Mouse (Mus musculus): ENCODE measurements around the gene Ube2ql1.

Ube2ql1 gene

GRCm38 (mm10) chr13:69739759-69740135 lies at the start of gene Ube2ql1:
Gene Ube2ql1, minus strand, starts transcription at chr13:69739889.
- peak; percentile 95 to 97 for DNase-seq

DNA sequence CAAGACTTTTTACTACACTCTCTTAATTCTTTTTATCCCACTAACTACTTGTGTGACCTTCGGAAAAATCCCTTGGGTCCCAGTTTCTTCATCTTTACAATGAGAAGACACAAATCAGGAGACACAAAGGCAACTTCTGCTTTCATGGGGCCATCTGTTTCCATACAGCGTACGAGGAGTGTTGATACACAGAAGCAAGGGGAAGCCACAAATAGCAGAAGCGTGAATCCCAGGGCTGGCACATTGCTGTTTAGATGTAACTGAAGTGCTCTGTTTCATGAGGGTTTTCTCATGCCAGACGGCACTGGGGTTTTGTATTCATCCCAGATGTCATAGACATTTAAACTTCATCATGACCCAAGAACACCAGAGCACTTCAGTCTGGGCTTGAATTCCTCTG lies 49.0 kb upstream of the Ube2ql1 start:
- DNase-seq: no peak

DNA sequence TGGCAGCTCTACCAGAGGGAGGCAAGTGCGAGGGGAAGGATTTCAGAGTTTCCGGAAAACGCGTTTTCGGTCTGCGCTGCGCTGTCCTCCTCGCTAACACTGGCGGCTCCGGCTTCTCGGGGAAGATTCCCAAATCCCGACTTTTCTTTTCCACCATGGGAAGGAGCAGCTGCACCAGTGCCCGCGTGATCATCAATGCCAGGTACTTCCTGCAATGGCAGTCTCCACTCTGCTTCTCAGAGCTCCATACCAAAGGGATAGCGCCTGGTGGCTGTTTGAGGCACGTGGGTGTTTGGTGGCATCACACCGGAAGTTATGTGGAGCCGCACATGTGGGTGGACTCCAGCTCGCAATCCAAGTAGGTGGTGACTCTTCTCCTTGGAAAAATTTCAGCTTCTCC lies 38.5 kb upstream of the Ube2ql1 start:
- DNase-seq: no peak

GRCm38 (mm10) chr13:69772358-69772757 lies 32.7 kb upstream of the Ube2ql1 start:
- no peak for DNase-seq

DNA sequence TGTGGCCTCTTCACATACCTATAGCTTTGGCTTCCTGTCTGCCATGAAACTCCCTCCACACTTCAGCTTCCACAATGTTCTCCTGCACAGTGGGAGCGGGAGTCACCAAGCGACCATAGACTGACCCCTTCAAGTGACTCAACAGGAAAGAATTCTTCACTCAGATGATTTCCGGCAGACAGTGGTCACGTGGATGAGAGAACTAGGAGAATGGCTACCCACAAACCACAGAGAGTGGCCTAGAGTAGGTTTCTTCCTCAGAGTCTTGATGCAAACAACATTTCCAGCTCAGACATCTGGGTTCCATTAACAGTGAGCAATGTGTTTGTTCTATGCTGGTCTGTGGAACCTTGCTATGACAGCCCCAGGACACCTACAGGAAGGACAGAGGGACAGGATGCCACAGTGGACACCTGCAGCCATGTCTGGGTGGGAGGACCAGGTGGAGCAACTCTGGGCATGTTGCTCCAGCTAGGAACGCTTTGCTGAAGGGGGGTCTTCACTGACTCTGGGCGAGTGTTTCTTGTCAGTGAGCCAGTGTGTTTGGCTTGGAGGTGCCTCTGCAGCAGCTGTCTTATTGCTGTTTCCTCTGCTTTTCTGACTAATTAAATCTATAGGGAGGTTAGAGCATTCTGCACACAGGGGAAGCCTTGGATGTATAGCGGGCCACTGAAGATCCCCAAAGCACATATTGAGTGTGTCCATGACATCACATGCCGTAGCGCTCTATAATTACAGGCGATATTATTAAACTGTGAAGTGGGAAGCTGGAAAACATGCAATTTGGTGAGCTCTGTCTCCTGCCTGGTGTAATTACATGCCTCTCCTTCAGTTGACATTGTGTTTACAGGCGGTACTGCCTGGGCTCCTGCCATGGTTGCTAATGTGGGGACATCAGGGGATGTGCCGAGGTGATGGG lies 31.1 kb upstream of the Ube2ql1 start:
- DNase-seq: no peak

DNA sequence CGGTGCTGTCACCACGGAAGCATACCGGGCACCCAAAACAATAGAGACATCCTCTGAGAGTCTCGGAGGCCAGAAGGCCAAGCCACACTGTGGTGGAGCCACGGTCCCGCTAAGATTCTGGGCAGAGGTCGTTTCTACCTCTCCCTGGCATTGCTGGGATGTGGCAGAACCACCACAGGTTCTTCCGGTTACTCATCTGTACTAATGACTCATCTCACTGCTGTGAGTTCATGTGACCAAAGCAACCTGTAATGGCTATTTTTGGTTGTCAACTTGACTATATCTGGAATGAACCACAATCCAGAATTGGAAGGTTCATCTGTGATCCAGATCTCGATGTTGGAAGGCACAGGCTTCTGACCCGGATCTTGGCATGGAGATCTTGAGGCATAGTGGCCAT lies 28.5 kb upstream of the Ube2ql1 start:
- DNase-seq: no peak

GRCm38 (mm10) chr13:69764646-69765045 lies 25.0 kb upstream of the Ube2ql1 start:
- DNase-seq: no peak

DNA sequence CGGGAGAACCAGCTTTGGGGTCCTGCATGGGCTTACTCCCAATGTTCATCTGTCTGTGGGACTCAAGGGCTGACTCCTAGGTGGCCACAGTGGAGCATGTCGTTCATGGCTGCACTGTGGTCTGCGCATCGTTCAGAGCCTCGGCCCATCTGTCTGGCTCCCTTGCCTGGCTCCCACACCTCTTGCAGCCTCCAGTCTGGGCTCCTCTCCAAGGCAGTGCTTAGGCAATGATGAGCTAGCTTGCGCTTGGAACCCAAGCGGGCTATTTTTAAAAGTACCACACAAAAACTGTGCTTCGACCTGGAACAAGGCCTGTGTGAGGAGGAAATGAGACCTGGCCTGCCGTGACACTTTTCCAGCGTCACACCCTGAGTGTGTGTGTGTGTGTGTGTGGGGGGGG lies 21.7 kb upstream of the Ube2ql1 start:
- peak; percentile 92 for DNase-seq

DNA sequence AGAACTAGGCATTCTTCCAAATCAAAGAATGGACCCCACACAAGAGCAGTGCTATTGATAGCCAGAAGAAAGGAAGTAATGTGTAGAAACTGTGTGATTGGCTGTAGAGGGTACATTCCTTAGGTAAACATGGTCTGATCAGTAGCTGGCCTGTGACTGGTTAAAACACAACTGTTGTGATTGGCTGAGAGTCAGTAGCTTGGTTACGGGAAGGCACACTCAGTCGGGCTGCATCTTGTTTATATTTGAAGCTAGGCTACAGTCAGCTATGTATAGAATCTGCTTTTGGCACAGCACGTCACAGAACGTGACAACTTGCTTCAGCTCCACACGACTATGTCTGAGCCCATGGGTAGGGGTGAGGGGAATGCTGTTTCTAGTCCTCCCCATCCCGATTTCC lies 19.3 kb upstream of the Ube2ql1 start:
- no peak for DNase-seq

- DNase-seq: no peak
These were observed 13.2 kb upstream of the Ube2ql1 start for GRCm38 (mm10) chr13:69752875-69753274.

GRCm38 (mm10) chr13:69751510-69751909 lies 11.8 kb upstream of the Ube2ql1 start:
- DNase-seq: no peak

DNA sequence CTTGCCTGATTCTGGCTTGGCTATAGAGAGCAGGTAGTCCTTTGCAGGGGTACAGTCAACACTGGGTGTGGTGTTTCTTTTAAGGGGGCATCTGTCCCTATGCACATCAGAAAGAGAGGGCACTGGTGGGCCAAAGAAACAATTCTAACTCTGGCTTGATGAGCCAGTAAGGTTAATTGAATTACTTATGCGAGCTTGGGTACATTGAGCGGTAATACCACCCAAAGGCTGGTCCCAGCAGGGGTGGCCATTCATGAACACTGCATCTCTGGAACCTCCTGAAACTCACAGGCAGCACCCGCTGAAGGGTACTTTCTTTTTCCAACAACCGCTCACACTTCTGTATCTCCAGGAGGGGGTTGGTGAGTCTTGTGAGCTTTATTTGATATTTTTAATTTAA lies 9.1 kb upstream of the Ube2ql1 start:
- DNase-seq: no peak

GRCm38 (mm10) chr13:69740331-69741285 lies 919 bp upstream of the Ube2ql1 start:
- DNase-seq: peak; percentile 88 to 92

- DNase-seq: peak; percentile 67 to 75
These were observed 464 bp downstream of the Ube2ql1 start for GRCm38 (mm10) chr13:69739091-69739758.

- DNase-seq: peak; percentile 87 to 88
These were observed 1.2 kb downstream of the Ube2ql1 start for GRCm38 (mm10) chr13:69738461-69738971.

GRCm38 (mm10) chr13:69737444-69738185 lies 2.1 kb downstream of the Ube2ql1 start:
- DNase-seq: peak; percentile 41 to 55

- no peak for DNase-seq
These were observed 7.1 kb downstream of the Ube2ql1 start for GRCm38 (mm10) chr13:69732636-69733035.

DNA sequence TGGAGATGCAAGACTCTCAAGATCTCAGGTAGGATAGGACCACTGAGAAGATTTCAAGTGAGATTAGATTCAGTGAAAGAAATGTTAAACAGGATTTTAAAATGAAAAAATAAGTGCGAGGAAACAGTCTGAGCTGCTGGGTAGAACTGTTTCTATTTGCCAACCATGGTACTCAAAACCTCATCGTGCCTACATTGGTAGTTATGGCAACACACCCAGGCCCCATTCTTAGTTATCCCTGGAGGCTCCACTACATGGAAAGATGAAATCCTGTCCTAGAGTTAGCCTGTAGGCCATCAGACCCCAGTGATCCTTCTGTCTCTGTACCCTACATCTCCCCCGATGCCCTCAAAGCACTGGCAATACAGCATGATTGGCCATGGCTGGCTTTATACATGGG lies 14.3 kb downstream of the Ube2ql1 start:
- DNase-seq: no peak

DNA sequence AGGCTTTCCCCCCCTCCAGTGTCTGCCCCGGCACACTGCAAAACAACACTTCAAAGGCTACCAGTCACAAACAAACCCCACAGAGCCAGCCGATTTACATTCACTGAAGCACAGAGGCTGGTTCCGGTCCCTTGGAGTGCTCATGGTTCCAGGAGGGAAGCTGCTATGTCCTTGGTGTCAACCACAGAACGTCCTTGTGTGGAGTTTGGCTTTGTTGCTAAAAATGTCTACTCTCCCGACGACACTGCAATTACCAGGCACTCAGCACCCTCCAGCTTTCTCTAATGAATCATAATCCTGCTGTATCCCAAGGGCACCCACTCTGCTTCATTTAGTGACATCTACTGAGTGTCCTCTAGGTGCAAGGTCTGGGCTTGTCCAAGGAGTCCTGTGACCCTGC lies 18.5 kb downstream of the Ube2ql1 start:
- DNase-seq: no peak

DNA sequence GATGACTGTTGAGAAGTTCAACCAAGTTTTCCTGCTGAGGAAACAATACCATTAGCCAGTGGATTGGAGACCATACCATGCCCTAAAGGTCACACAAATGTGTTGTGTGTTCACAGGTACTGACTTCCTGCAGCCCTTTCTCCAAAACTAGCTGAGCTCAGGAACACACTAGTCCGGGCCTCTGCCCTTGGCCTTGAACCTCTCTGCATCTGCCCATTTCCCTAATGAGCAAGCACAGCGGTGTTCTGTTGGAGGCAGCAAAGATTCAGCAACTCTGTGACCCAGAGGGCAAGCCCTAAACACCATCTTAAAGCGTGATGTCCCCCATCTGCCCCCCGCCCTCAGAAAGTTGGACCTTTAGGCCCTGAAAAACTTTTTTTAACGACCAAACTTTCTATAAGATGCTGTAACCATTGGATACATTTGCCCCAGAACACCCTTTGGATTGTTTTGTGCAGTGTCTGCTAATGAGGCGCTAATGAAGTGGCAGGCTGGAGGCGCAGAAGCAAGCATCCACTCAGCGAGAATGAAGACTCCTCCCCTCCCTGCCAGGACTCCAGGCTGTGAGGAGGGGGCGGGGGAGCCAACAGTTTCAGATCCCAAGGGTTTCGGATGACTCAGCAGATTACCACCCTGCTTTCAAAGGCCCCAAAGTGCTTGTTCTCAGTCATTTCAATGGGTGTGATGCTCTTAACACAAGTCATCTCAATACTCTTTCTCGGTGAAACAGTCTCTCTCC lies 21.7 kb downstream of the Ube2ql1 start:
- no peak for DNase-seq

DNA sequence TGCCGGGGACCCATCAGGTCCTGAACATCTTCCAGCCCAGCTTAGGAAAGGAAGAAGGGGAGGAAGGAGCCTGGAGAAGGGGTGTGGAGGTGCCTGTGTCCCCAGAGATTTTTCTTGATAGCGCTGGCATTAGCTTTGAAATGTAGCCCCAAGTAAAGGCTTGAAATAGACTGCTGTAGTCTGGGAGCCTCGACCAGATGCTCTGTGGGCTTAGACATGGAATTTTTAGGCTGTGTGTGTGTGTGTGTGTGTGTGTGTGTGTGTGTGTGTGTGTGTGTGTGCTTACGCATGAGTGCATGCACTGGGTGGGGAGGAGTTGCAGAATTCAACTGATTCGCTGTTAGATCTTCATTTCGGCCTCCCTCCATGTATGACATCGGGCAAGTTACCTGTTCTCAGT lies 31.5 kb downstream of the Ube2ql1 start:
- DNase-seq: no peak
